Mouse (Mus musculus): ENCODE data around the gene Crnkl1. TPM values are rescaled to one million over a fixed set of nuclear protein-coding genes. Genes with fewer than 3 reads are reported as not detected.
A peak's percentile ranks its signal among the peaks of the same experiment; 100 is the strongest.
"Not testable (repeated sequence)": the region's sequence is repeated elsewhere in the genome, so short reads cannot be mapped to it uniquely, and the experiment has no call there.

The Crnkl1 gene
- polyA plus RNA-seq, 1 experiment from 2014 or later: 31.3 TPM

GRCm38 (mm10) chr2:145957450-145957849, 22.6 kb upstream of the Crnkl1 start:
- WGBS: 12% methylated on average over 4 of the region's 4 CpGs

GRCm38 (mm10) chr2:145956318-145956717, 21.5 kb upstream of the Crnkl1 start:
- H3K36me3 ChIP-seq: no peaks in the 10 kb centered on the region
- no peak overlapping the region for H3K27ac ChIP-seq (replicated peaks)
- H3K4me1 ChIP-seq: peaks cover 12% of the 10 kb centered on the region
- WGBS: 13% methylated on average over 5 of the region's 5 CpGs
- no peak overlapping the region for H3K9ac ChIP-seq (replicated peaks)
- ATAC-seq (replicated peaks): no peak
- no peak overlapping the region for H3K4me2 ChIP-seq (replicated peaks)
- no peak overlapping the region for H3K4me3 ChIP-seq
- no peaks in the 10 kb centered on the region for H3K9me3 ChIP-seq
- H3K27me3 ChIP-seq: 0 out of 2 replicates have a peak, but pooled peaks cover 3% of the 10 kb centered on the region

More at GRCm38 (mm10) chr2:145957450-145957849, 22.6 kb upstream of the Crnkl1 start:
- Histone ChIP-seq H3K4me2 (replicated peaks) (no peak overlapping the region), H3K27ac (replicated peaks) (no peak overlapping the region), H3K27me3 (0 out of 2 replicates have a peak, but pooled peaks cover 3% of the 10 kb centered on the region), H3K36me3 (no peaks in the 10 kb centered on the region), H3K4me3 (no peak overlapping the region), H3K4me1 (peaks cover 12% of the 10 kb centered on the region), H3K9ac (replicated peaks) (no peak overlapping the region), H3K9me3 (no peaks in the 10 kb centered on the region)
- peak; percentile 76; the same call in 1 of the 2 replicates for ATAC-seq (replicated peaks)

GRCm38 (mm10) chr2:145955844-145956243, 21.0 kb upstream of the Crnkl1 start:
- WGBS: 15% methylated on average over 10 of the region's 10 CpGs
- Histone ChIP-seq H3K4me3 (no peak overlapping the region), H3K27me3 (0 out of 2 replicates have a peak, but pooled peaks cover 3% of the 10 kb centered on the region), H3K27ac (replicated peaks) (no peak overlapping the region), H3K9me3 (no peaks in the 10 kb centered on the region), H3K36me3 (no peaks in the 10 kb centered on the region), H3K4me1 (peaks cover 12% of the 10 kb centered on the region), H3K4me2 (replicated peaks) (no peak overlapping the region; the same call in 1 of the 2 replicates), H3K9ac (replicated peaks) (no peak overlapping the region)
- no peak for ATAC-seq (replicated peaks)

GRCm38 (mm10) chr2:145952726-145953125, 17.9 kb upstream of the Crnkl1 start:
- 88% methylated on average over 5 of the region's 5 CpGs for WGBS
- Histone ChIP-seq H3K27me3 (0 out of 2 replicates have a peak, but pooled peaks cover 3% of the 10 kb centered on the region), H3K4me2 (replicated peaks) (no peak overlapping the region), H3K27ac (replicated peaks) (no peak overlapping the region), H3K4me1 (peaks cover 8% of the 10 kb centered on the region), H3K9me3 (no peaks in the 10 kb centered on the region), H3K36me3 (no peaks in the 10 kb centered on the region), H3K4me3 (no peak overlapping the region), H3K9ac (replicated peaks) (no peak overlapping the region)
- ATAC-seq (replicated peaks): no peak

GRCm38 (mm10) chr2:145950239-145950638, 15.4 kb upstream of the Crnkl1 start:
- H3K27ac ChIP-seq (replicated peaks): no peak overlapping the region
- H3K4me3 ChIP-seq: no peak overlapping the region
- no peaks in the 10 kb centered on the region for H3K9me3 ChIP-seq
- H3K4me1 ChIP-seq: peaks cover 6% of the 10 kb centered on the region
- H3K27me3 ChIP-seq: no peaks in the 10 kb centered on the region
- WGBS: 41% methylated on average over 10 of the region's 10 CpGs
- no peaks in the 10 kb centered on the region for H3K36me3 ChIP-seq
- H3K9ac ChIP-seq (replicated peaks): no peak overlapping the region
- no peak for ATAC-seq (replicated peaks)
- no peak overlapping the region for H3K4me2 ChIP-seq (replicated peaks)

GRCm38 (mm10) chr2:145949475-145950068, 14.8 kb upstream of the Crnkl1 start:
- Histone ChIP-seq H3K9ac (replicated peaks) (no peak overlapping the region), H3K27ac (replicated peaks) (no peak overlapping the region), H3K27me3 (no peaks in the 10 kb centered on the region), H3K4me2 (replicated peaks) (no peak overlapping the region), H3K9me3 (no peaks in the 10 kb centered on the region), H3K4me1 (peaks cover 6% of the 10 kb centered on the region), H3K4me3 (no peak overlapping the region), H3K36me3 (no peaks in the 10 kb centered on the region)
- ATAC-seq (replicated peaks): 0 out of 2 replicates have a peak, but pooled peaks have one; percentile 32
- WGBS: 22% methylated on average over 11 of the region's 11 CpGs

- Histone ChIP-seq H3K36me3 (no peaks in the 10 kb centered on the region), H3K9me3 (no peaks in the 10 kb centered on the region), H3K27ac (replicated peaks) (no peak overlapping the region), H3K27me3 (no peaks in the 10 kb centered on the region), H3K4me1 (peaks cover 9% of the 10 kb centered on the region), H3K4me3 (no peak overlapping the region), H3K4me2 (replicated peaks) (no peak overlapping the region), H3K9ac (replicated peaks) (no peak overlapping the region)
- WGBS: 56% methylated on average over 7 of the region's 7 CpGs
- no peak for ATAC-seq (replicated peaks)
These were observed 13.7 kb upstream of the Crnkl1 start for GRCm38 (mm10) chr2:145948402-145948954.

- Histone ChIP-seq H3K4me1 (peaks cover 4% of the 10 kb centered on the region), H3K9ac (replicated peaks) (no peak overlapping the region), H3K4me2 (replicated peaks) (no peak overlapping the region), H3K36me3 (no peaks in the 10 kb centered on the region), H3K27me3 (no peaks in the 10 kb centered on the region), H3K4me3 (no peak overlapping the region), H3K27ac (replicated peaks) (no peak overlapping the region), H3K9me3 (no peaks in the 10 kb centered on the region)
- 28% methylated on average over 3 of the region's 3 CpGs for WGBS
- ATAC-seq (replicated peaks): no peak
These were observed 9.5 kb upstream of the Crnkl1 start for GRCm38 (mm10) chr2:145944286-145944685.

- Histone ChIP-seq H3K27ac (replicated peaks) (no peak overlapping the region), H3K4me1 (peaks cover 3% of the 10 kb centered on the region; the same call in 1 of the 2 replicates), H3K9ac (replicated peaks) (no peak overlapping the region), H3K9me3 (no peaks in the 10 kb centered on the region), H3K4me2 (replicated peaks) (no peak overlapping the region), H3K4me3 (no peak overlapping the region), H3K36me3 (no peaks in the 10 kb centered on the region), H3K27me3 (no peaks in the 10 kb centered on the region)
- 73% methylated on average over 3 of the region's 3 CpGs for WGBS
- ATAC-seq (replicated peaks): no peak
These were observed 6.6 kb upstream of the Crnkl1 start for GRCm38 (mm10) chr2:145941403-145941802.

GRCm38 (mm10) chr2:145936975-145937374, 2.2 kb upstream of the Crnkl1 start:
- Histone ChIP-seq H3K4me3 (no peak overlapping the region), H3K4me1 (peaks cover 11% of the 10 kb centered on the region), H3K36me3 (peaks cover 7% of the 10 kb centered on the region; the same call in 1 of the 2 replicates), H3K27ac (replicated peaks) (no peak overlapping the region), H3K27me3 (no peaks in the 10 kb centered on the region), H3K4me2 (replicated peaks) (no peak overlapping the region), H3K9ac (replicated peaks) (no peak overlapping the region), H3K9me3 (no peaks in the 10 kb centered on the region)
- WGBS: 86% methylated on average over 8 of the region's 8 CpGs
- no peak for ATAC-seq (replicated peaks)

GRCm38 (mm10) chr2:145920941-145921650, 13.7 kb downstream of the Crnkl1 start:
- no peak for ATAC-seq (replicated peaks)
- Histone ChIP-seq H3K4me2 (replicated peaks) (no peak overlapping the region), H3K4me3 (no peak overlapping the region), H3K9me3 (no peaks in the 10 kb centered on the region), H3K4me1 (no peaks in the 10 kb centered on the region), H3K36me3 (peaks cover 84% of the 10 kb centered on the region), H3K27me3 (no peaks in the 10 kb centered on the region), H3K27ac (replicated peaks) (no peak overlapping the region), H3K9ac (replicated peaks) (no peak overlapping the region)
- 89% methylated on average over 8 of the region's 8 CpGs for WGBS

- not testable (repeated sequence) for H3K9ac ChIP-seq (replicated peaks); H3K4me3 ChIP-seq; H3K27me3 ChIP-seq; H3K9me3 ChIP-seq; H3K27ac ChIP-seq (replicated peaks); H3K4me2 ChIP-seq (replicated peaks); ATAC-seq (replicated peaks)
- Histone ChIP-seq H3K36me3 (peaks cover 24% of the 10 kb centered on the region), H3K4me1 (peaks cover 24% of the 10 kb centered on the region)
- WGBS: 47% methylated on average over 4 of the region's 4 CpGs
These were observed 28.9 kb downstream of the Crnkl1 start for GRCm38 (mm10) chr2:145905884-145906283.
